Mouse (Mus musculus) thymus, postnatal 14 days (tissue): ENCODE data around the gene Tpbpa.
"Not testable (repeated sequence)": the region's sequence is repeated elsewhere in the genome, so short reads cannot be mapped to it uniquely, and the experiment has no call there.

Experiments used
- DNase-seq: peaks from one replicate; pipeline ENCODE4 v3.0.0; 2021

Tpbpa gene

DNA sequence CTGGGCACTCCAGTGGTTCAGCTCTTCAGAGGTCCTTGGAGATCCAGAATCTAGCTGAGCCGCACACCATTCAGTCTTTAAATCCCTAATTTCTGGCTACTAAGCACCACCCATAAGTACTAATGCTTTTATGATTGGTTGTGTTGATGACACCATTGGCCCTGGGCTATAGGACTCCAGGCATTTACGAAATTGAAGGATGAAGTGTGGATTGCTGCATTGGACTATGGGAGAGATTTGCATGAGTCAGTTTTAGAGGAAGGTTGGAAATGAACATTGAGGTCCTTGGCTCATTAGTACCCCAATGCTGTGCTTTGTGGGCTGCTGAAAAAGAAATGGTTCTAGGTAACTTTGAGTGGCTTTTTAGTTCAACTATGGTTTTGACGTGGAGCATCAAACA is at the start of gene Tpbpa:
Tpbpa (minus strand) TSS at position 101 of the 400 bp plus-strand sequence.
- not testable (repeated sequence) for DNase-seq

DNA sequence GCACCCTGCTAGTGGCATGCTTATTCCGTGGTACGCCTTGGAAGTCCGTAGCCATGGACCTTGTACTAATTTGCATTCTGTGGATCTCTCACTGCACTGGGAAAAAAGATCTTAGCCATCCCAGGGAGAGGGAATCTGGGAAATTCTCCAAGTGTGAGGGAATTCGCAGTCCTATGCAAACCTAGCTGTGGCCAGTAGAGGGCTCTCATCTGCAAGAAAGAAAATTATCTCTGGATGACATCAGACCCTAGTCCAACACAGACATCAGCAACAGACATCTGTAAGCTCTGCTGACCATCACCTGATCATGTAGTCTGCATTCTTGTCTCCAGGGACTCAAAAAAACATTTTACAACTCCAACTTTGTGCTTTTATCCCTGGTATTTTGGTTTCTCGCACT is 45.1 kb upstream of the Tpbpa start:
- DNase-seq = not testable (repeated sequence)

DNA sequence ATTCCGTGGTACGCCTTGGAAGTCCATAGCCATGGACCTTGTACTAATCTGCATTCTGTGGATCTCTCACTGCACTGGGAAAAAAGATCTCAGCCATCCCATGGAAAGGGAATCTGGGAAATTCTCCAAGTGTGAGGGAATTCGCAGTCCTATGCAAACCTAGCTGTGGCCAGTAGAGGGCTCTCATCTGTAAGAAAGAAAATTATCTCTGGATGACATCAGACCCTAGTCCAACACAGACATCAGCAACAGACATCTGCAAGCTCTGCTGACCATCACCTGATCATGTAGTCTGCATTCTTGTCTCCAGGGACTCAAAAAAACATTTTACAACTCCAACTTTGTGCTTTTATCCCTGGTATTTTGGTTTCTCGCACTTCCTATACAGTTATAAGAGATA is 30.5 kb upstream of the Tpbpa start:
- DNase-seq = not testable (repeated sequence)

DNA sequence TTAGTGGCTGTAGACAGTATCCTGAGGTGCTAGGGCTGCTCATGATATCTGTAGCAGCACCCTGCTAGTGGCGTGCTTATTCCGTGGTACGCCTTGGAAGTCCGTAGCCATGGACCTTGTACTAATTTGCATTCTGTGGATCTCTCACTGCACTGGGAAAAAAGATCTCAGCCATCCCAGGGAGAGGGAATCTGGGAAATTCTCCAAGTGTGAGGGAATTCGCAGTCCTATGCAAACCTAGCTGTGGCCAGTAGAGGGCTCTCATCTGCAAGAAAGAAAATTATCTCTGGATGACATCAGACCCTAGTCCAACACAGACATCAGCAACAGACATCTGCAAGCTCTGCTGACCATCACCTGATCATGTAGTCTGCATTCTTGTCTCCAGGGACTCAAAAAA is 22.2 kb upstream of the Tpbpa start:
- not testable (repeated sequence) for DNase-seq

DNA sequence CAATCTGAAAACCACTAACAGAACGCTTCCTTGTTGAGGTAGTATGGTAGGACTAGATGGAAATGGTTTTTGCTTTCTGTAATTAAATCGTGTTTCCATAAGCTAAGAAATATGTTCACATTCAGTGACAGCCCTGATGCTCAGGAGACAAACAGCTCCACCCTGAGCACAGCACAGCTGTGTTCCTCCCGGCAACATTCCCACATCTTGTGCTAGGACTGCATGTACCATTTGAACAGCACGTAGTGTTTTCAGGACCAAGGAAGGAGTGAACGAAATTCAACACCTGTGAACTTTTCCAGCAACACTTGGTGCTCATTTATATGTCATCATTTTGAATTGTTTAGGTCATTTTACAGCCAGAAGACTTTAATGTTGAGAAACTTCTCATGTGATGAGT is 19.9 kb upstream of the Tpbpa start:
- no peak for DNase-seq

DNA sequence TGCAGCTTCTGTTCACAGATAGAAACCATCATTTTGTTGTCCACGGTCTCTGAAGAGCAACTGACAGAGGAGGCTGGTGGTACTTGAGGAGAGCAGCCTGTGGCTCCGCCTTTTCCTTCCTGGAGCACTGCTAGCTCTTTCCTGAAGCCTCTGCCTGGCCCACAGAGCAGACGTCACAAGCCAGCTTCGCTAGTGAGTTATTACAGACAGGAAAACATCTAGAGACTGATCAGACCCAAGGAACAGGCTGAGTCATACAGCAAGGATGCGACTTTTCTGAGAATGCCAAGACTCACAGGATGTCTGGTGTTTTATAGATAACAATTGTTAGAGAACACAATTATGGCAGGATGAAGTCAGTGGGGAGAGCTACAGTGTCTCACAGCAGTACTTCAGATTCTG is 5.3 kb downstream of the Tpbpa start, which contains the start of the genes Gm49391 and Ctla2a:
Gm49391 (minus strand) TSS at position 72 of the 402 bp plus-strand sequence.
Ctla2a (minus strand) TSS at position 126 of the 402 bp plus-strand sequence.
- DNase-seq = peak; percentile 13

DNA sequence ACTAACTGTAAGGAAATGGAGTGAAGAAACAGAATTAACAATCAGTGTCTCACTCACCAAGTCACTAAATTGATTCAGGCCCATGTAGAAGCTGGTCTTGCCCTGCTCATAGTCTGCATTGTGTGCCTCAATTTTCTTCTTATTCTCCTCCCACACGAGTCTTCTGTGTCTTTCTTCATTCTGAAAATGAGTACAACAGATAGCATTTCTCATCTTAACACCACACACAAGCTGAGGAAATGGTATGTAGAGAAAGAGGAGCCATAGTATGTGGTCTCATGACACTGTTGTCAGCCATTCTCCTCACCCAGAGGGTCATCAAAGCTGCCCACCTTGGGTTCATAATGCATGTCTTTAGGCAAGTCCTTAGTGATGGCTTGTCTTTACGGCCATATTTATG is 6.3 kb downstream of the Tpbpa start, which contains the start of gene Gm49393:
Gm49393 (minus strand) TSS at position 101 of the 400 bp plus-strand sequence.
- not testable (repeated sequence) for DNase-seq

DNA sequence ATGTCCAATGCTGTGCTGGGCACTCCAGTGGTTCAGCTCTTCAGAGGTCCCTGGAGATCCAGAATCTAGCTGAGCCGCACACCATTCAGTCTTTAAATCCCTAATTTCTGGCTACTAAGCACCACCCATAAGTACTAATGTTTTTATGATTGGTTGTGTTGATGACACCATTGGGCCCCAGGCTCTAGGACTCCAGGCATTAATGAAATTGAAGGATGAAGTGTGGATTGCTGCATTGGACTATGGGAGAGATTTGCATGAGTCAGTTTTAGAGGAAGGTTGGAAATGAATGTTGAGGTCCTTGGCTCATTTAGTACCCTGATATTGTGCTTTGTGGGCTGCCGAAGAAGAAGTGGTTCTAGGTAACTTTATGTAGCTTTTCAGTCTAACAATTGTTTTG is 37.0 kb downstream of the Tpbpa start, which contains the start of gene Tpbpb:
Tpbpb (minus strand) TSS at position 101 of the 400 bp plus-strand sequence.
- DNase-seq = not testable (repeated sequence)

DNA sequence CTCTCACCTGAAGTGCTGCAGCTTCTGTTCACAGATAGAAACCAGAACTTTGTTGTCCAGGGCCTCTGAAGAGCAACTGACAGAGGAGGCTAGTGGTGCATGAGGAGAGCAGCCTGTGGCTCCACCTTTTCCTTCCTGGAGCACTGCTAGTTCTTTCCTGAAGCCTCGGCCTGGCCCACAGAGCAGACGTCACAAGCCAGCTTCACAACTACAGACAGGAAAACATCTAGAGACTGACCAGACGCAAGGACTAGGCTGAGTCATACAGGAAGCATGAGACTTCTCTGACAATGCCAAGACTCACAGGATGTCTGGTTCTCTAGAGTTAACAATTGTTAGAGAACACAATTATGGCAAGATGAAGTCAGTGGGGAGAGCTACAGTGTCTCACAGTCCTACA is 44.5 kb downstream of the Tpbpa start, which contains the start of gene Ctla2b:
Ctla2b (minus strand) TSS at position 120 of the 400 bp plus-strand sequence.
- DNase-seq = peak; percentile 8

DNA sequence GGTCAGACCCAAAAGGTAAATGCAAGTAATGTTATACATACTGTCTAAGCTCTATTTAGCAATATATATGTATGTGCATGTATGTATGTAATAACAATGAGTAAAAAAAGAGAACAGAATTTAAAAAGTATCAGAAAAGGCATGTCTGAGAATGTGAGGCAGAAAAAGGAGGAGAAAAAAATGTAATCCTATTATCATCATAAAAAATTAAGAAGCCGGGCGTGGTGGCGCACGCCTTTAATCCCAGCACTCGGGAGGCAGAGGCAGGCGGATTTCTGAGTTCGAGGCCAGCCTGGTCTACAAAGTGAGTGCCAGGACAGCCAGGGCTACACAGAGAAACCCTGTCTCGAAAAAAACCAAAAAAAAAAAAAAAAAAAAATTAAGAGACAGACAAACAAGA is 45.0 kb downstream of the Tpbpa start, which contains the start of gene Gm49392:
Gm49392 (minus strand) TSS at position 101 of the 400 bp plus-strand sequence.
- DNase-seq = not testable (repeated sequence)

DNA sequence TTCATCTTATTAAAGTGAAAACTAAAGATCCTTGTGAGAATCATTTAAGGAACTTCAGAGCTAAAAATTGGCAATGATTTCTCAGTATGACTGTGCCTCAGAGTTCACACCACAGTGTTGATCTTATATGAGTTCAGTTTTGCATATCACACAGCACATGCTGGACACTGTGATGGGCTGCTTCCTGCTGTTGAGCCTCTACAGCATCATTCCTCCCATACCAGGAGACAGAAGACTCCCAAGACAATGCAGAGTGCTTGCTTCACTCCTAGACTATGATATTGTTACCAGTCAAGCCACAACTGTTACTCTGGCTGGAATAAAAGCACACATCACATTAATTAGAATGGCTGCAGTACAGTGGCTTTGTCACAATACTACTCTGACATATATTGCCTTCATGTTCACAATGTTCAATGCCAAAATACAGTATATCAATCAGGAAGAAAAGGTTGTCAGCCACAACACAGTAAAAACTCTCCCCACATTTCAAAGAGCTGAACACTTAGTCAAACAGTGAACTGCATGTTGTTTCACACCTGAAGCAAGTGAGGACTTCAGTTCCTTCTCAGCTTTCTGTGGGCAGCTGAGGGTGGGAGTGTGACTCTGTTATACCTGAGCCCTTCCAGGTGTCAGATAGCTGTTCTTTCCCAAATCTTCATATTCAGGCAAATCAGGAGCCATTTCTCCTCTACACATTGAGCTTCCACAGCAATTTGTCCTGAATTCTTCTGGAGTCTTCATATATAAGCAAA is 46.2 kb downstream of the Tpbpa start:
- DNase-seq = no peak

DNA sequence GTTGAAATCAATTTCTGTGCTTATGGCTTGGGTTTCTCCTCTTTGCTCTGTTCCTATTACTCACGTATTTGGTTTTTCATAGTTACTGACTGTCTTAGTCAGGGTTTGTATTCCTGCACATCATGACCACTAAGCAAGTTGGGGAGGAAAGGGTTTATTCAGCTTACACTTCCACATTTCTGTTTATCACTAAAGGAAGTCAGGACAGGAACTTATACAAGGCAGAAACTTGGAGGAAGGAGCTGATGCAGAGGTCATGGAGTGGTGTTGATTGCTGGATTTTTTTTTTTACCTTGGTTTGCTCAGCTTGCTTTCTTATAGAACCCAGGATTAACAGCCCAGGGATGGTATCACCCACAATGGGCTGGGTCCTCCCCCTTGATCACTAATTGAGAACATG is 49.5 kb downstream of the Tpbpa start:
- DNase-seq = no peak
